Mouse (Mus musculus): ENCODE data around the gene Trat1.

Gene Trat1

DNA sequence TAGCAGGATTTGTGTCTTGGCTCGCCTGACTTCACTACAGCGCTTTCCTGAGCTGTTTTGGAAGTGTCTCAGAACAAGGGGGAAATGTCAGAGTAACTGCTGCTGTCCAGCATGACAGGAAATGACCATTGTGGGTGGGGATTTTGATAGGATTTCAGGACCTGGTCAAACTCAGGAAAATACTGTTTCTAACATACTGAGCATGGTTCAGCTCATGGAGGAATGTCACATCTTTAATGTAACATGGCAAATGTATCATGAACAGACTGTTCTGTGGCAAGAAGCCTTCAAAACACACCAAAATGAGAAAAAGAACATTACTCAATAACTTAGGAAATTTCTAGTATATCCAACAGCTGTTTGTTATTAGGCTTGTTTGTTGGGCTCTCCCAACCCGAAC is 52.1 kb downstream of the Trat1 start:
- DNase-seq (ENCODE audit: low spot score) = no peak

DNA sequence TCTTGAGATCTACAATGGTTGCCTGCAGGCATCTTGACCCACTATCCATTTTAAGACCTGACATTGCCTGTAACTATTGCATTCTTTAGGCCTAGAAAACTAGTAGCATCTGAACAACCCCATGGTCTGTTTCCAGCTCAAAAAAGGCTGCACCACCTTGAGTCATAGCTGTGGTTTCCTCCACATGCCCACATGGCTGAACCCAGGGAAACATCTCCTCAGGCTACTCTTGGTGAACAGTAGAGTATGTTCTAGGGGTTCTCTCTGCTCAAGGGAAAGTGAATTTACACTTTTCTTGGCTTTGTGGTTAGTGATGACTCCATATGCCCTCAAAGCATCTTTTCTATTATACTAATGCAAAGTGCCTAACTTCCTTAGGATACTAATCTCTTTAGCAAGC is 55.5 kb downstream of the Trat1 start:
- DNase-seq (ENCODE audit: low spot score) = no peak

DNA sequence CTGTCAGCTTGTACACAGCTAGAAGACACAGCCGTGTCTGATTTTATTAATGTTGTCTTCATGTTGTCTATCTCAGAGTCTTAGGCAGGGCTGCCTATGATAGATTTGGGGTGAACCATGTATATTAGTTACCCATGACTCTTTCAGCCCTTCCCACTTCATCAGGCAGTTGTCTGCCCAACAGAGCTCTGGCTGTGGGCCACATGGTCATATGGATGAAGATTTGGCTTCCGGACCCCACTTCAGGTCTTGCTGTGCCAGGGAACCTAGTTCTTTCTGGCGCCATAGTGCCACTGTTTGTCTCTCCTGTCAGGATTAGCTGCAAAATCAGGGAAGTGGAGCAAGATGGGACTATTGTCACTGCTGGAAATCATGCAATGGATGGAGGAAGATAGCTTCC is 69.9 kb downstream of the Trat1 start:
- no peak for DNase-seq (ENCODE audit: low spot score)
